Mouse (Mus musculus): Measurements from ENCODE around the gene Sept5. TPM values are rescaled to one million over a fixed set of nuclear protein-coding genes. Genes with fewer than 3 reads are reported as not detected.
A peak's percentile ranks its signal among the peaks of the same experiment; 100 is the strongest.

Gene Sept5
- polyA plus RNA-seq, 1 experiment: 3.1 TPM

DNA sequence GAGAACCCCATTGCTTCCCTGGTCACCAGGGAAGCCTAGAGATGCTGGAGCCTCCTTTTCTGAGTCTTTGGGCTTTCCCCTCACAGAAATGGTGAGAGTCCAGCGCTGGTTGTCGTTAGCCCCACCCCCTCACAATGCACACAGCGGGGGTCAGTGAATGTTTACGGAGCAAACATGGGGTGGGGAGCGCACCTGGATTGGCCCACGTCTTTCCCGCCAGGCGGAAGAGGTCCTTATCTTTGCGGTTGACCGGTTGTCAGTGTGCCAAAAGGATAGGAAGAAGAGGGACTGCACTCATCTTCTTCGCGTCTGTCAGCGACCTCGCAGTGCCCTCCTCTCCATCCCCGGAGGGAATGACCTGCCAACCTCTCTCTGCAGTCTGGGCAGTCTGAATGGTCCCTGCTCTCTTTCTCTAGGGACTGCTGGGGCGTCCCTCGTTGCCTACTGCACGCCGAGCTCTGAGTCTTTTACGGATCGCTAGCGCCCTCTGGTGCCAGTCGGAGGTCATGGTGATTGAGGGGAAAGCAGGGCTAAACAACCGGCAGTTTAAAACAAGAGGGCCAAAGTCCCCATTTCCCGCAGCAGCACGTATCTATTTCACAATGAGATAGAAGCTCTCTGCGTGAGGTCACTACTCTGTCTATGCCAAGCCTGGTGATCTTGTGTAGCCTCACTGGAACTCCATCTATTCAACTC is 12.2 kb downstream of the Sept5 start:
- H3K36me3 ChIP-seq (ENCODE audit: control insufficient read depth, insufficient read depth, low read length): no peaks in the 10 kb centered on the region
- 2% methylated on average over 27 of the region's 27 CpGs for WGBS
- TF ChIP-seq CTCF (conservative IDR thresholded peaks at IDR 0.05; ENCODE audit: insufficient read depth, insufficient read length, low read depth, low read length) (peak; percentile 96), POLR2A (IDR thresholded peaks at IDR 0.05; ENCODE audit: low read depth, low read length) (no peak)
- no peaks in the 10 kb centered on the region for H3K27me3 ChIP-seq (replicated peaks; ENCODE audit: control insufficient read depth, insufficient read depth, low read length)
- DNase-seq: peak; percentile 86
- H3K4me3 ChIP-seq (ENCODE audit: insufficient read depth, low read depth, low read length): no peak overlapping the region
- no peak overlapping the region for H3K27ac ChIP-seq (ENCODE audit: insufficient read depth, low read depth, low read length)
- H3K4me1 ChIP-seq (ENCODE audit: control insufficient read depth, insufficient read depth, low read length): no peaks in the 10 kb centered on the region

DNA sequence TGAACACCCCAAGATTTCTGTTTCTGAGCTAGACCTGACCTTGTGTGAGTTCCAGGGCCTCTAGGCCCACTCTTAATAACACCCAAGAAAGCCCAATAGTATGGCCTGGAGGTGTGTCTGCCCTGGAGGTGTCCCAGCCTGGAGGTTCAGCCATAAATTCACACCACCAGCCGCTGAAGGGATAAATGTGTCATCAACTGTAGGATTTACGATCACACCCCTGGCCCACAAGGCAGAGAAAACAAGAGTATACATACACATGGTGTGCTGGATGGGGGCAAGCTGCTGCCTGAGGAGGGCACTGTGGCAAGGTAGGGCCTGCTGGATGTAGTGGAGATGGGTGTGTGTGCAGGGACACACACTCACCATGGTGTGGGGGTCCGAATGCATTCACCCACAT is 16.5 kb downstream of the Sept5 start:
- TF ChIP-seq CTCF (conservative IDR thresholded peaks at IDR 0.05; ENCODE audit: insufficient read depth, insufficient read length, low read depth, low read length) (no peak), POLR2A (IDR thresholded peaks at IDR 0.05; ENCODE audit: low read depth, low read length) (no peak)
- Histone ChIP-seq H3K27ac (ENCODE audit: insufficient read depth, low read depth, low read length) (no peak overlapping the region), H3K4me1 (ENCODE audit: control insufficient read depth, insufficient read depth, low read length) (no peaks in the 10 kb centered on the region), H3K27me3 (replicated peaks; ENCODE audit: control insufficient read depth, insufficient read depth, low read length) (no peaks in the 10 kb centered on the region), H3K36me3 (ENCODE audit: control insufficient read depth, insufficient read depth, low read length) (no peaks in the 10 kb centered on the region), H3K4me3 (ENCODE audit: insufficient read depth, low read depth, low read length) (no peak overlapping the region)
- DNase-seq: no peak
- 73% methylated on average over 3 of the region's 3 CpGs for WGBS

- no peak for TF ChIP-seq POLR2A (IDR thresholded peaks at IDR 0.05; ENCODE audit: low read depth, low read length)
- no peak for TF ChIP-seq CTCF (conservative IDR thresholded peaks at IDR 0.05; ENCODE audit: insufficient read depth, insufficient read length, low read depth, low read length)
Observed at GRCm38 (mm10) chr16:18611752-18612151, 18.0 kb downstream of the Sept5 start.

DNA sequence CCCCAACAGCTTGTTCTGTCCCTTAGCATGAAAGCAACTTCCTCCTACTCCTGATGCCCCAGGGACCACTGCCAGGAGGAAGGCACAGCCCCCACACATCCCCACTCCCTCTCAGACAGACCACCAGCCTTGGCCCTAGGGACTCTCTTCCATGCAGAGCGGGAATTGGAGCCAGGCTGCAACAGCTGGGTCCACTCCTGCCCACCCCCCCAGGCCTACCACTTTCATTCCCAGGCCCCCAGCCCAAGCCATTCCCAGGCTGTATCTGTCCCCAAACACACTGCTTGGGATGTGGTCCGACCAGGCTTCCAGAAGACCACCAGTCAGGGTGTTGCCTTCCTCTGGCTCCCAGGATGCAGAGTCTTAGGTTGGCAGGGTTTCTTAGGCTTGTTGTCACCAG is 20.7 kb downstream of the Sept5 start:
- Histone ChIP-seq H3K4me1 (ENCODE audit: control insufficient read depth, insufficient read depth, low read length) (no peaks in the 10 kb centered on the region), H3K27me3 (replicated peaks; ENCODE audit: control insufficient read depth, insufficient read depth, low read length) (no peaks in the 10 kb centered on the region), H3K36me3 (ENCODE audit: control insufficient read depth, insufficient read depth, low read length) (no peaks in the 10 kb centered on the region), H3K27ac (ENCODE audit: insufficient read depth, low read depth, low read length) (no peak overlapping the region), H3K4me3 (ENCODE audit: insufficient read depth, low read depth, low read length) (no peak overlapping the region)
- WGBS: 85% methylated on average over 2 of the region's 2 CpGs
- TF ChIP-seq POLR2A (IDR thresholded peaks at IDR 0.05; ENCODE audit: low read depth, low read length): no peak
- TF ChIP-seq CTCF (conservative IDR thresholded peaks at IDR 0.05; ENCODE audit: insufficient read depth, insufficient read length, low read depth, low read length): no peak
- no peak for DNase-seq

More at GRCm38 (mm10) chr16:18611752-18612151, 18.0 kb downstream of the Sept5 start:
- no peak overlapping the region for H3K4me3 ChIP-seq (ENCODE audit: insufficient read depth, low read depth, low read length)
- DNase-seq: no peak
- H3K4me1 ChIP-seq (ENCODE audit: control insufficient read depth, insufficient read depth, low read length): no peaks in the 10 kb centered on the region
- H3K36me3 ChIP-seq (ENCODE audit: control insufficient read depth, insufficient read depth, low read length): no peaks in the 10 kb centered on the region
- no peaks in the 10 kb centered on the region for H3K27me3 ChIP-seq (replicated peaks; ENCODE audit: control insufficient read depth, insufficient read depth, low read length)
- H3K27ac ChIP-seq (ENCODE audit: insufficient read depth, low read depth, low read length): no peak overlapping the region
- WGBS: 77% methylated on average over 13 of the region's 13 CpGs

GRCm38 (mm10) chr16:18608226-18608625 is 21.5 kb downstream of the Sept5 start:
- Histone ChIP-seq H3K27ac (ENCODE audit: insufficient read depth, low read depth, low read length) (no peak overlapping the region), H3K4me1 (ENCODE audit: control insufficient read depth, insufficient read depth, low read length) (no peaks in the 10 kb centered on the region), H3K27me3 (replicated peaks; ENCODE audit: control insufficient read depth, insufficient read depth, low read length) (no peaks in the 10 kb centered on the region), H3K4me3 (ENCODE audit: insufficient read depth, low read depth, low read length) (no peak overlapping the region), H3K36me3 (ENCODE audit: control insufficient read depth, insufficient read depth, low read length) (no peaks in the 10 kb centered on the region)
- DNase-seq: no peak
- WGBS: 30% methylated on average over 11 of the region's 11 CpGs
- no peak for TF ChIP-seq POLR2A (IDR thresholded peaks at IDR 0.05; ENCODE audit: low read depth, low read length)
- no peak for TF ChIP-seq CTCF (conservative IDR thresholded peaks at IDR 0.05; ENCODE audit: insufficient read depth, insufficient read length, low read depth, low read length)

DNA sequence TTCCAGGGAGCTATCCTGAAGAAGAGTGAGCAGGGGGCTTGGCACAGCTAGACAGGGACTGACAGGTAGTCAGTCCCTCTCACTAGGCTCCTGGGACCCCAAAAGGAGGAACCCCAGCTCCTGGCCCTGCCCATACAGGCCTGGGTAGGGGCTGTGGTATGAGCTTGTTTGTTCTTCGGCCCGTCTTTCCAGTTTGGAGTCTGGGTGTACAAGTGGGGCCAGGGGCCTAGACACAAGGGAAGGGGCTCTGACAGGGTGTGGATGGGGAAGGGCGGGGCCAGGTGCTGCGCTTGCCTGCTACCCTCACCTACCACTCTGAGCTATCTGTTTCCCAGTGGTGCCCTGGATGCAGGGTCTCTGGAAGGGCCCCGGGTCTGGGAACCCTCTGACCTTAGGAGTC is 24.0 kb downstream of the Sept5 start:
- no peaks in the 10 kb centered on the region for H3K4me1 ChIP-seq (ENCODE audit: control insufficient read depth, insufficient read depth, low read length)
- H3K36me3 ChIP-seq (ENCODE audit: control insufficient read depth, insufficient read depth, low read length): no peaks in the 10 kb centered on the region
- H3K27ac ChIP-seq (ENCODE audit: insufficient read depth, low read depth, low read length): no peak overlapping the region
- H3K27me3 ChIP-seq (replicated peaks; ENCODE audit: control insufficient read depth, insufficient read depth, low read length): no peaks in the 10 kb centered on the region; the same call in 1 of the 2 replicates
- no peak for DNase-seq
- WGBS: 89% methylated on average over 5 of the region's 5 CpGs
- TF ChIP-seq CTCF (conservative IDR thresholded peaks at IDR 0.05; ENCODE audit: insufficient read depth, insufficient read length, low read depth, low read length) (no peak), POLR2A (IDR thresholded peaks at IDR 0.05; ENCODE audit: low read depth, low read length) (no peak)
- no peak overlapping the region for H3K4me3 ChIP-seq (ENCODE audit: insufficient read depth, low read depth, low read length)

- TF ChIP-seq CTCF (conservative IDR thresholded peaks at IDR 0.05; ENCODE audit: insufficient read depth, insufficient read length, low read depth, low read length) (no peak), POLR2A (IDR thresholded peaks at IDR 0.05; ENCODE audit: low read depth, low read length) (no peak)
- Histone ChIP-seq H3K4me1 (ENCODE audit: control insufficient read depth, insufficient read depth, low read length) (no peaks in the 10 kb centered on the region), H3K4me3 (ENCODE audit: insufficient read depth, low read depth, low read length) (no peak overlapping the region), H3K27me3 (replicated peaks; ENCODE audit: control insufficient read depth, insufficient read depth, low read length) (no peaks in the 10 kb centered on the region; the same call in 1 of the 2 replicates), H3K27ac (ENCODE audit: insufficient read depth, low read depth, low read length) (no peak overlapping the region), H3K36me3 (ENCODE audit: control insufficient read depth, insufficient read depth, low read length) (no peaks in the 10 kb centered on the region)
- DNase-seq: peak; percentile 52
- 37% methylated on average over 8 of the region's 8 CpGs for WGBS
Observed at GRCm38 (mm10) chr16:18604267-18604701, 25.5 kb downstream of the Sept5 start.
